Mouse (Mus musculus): ENCODE results near the gene Gm13287. TPM values are rescaled to one million over a fixed set of nuclear protein-coding genes. Genes with fewer than 3 reads are reported as not detected.

Gm13287 gene
- polyA plus RNA-seq, 1 experiment from 2014 or later = not detected

Other genes with a start within 250 kb of the Gm13287 start
- gene Ifna15, start 245.0 kb upstream of the Gm13287 start, polyA plus RNA-seq (2015; fragmentation: Nextera tagmentation; extraction: Ambion mirVana) = not detected in 2 replicates
- gene Ifna14, start 231.5 kb upstream of the Gm13287 start, polyA plus RNA-seq (2015; fragmentation: Nextera tagmentation; extraction: Ambion mirVana) = not detected in 2 replicates
- not detected in 2 replicates for gene Ifna9, start 210.9 kb upstream of the Gm13287 start, polyA plus RNA-seq (2015; fragmentation: Nextera tagmentation; extraction: Ambion mirVana)
- not detected in 2 replicates for gene Ifna12, start 199.9 kb upstream of the Gm13287 start, polyA plus RNA-seq (2015; fragmentation: Nextera tagmentation; extraction: Ambion mirVana)
- gene C87499, start 168.8 kb upstream of the Gm13287 start, polyA plus RNA-seq (2015; fragmentation: Nextera tagmentation; extraction: Ambion mirVana) = not detected in 2 replicates
- gene Ifna13, start 158.8 kb upstream of the Gm13287 start, polyA plus RNA-seq (2015; fragmentation: Nextera tagmentation; extraction: Ambion mirVana) = not detected in 2 replicates
- gene Ifna16, start 126.3 kb upstream of the Gm13287 start, polyA plus RNA-seq (2015; fragmentation: Nextera tagmentation; extraction: Ambion mirVana) = not detected in 2 replicates
- not detected in 2 replicates for gene Ifna2, start 119.3 kb upstream of the Gm13287 start, polyA plus RNA-seq (2015; fragmentation: Nextera tagmentation; extraction: Ambion mirVana)
- gene Ifnab, start 111.9 kb upstream of the Gm13287 start, polyA plus RNA-seq (2015; fragmentation: Nextera tagmentation; extraction: Ambion mirVana) = not detected in 2 replicates
- 1.2 and 1.4 TPM in 2 replicates for gene Gm26566, start 81.4 kb upstream of the Gm13287 start, polyA plus RNA-seq (2015; fragmentation: Nextera tagmentation; extraction: Ambion mirVana)
- gene Klhl9, start 80.8 kb upstream of the Gm13287 start, polyA plus RNA-seq (2015; fragmentation: Nextera tagmentation; extraction: Ambion mirVana) = 122 and 135 TPM in 2 replicates
- gene Gm13271, start 48.4 kb upstream of the Gm13287 start, polyA plus RNA-seq (2015; fragmentation: Nextera tagmentation; extraction: Ambion mirVana) = not detected in 2 replicates
- 0.16 TPM in 1 of 2 replicates, not detected in the other for gene Gm13283, start 43.1 kb upstream of the Gm13287 start, polyA plus RNA-seq (2015; fragmentation: Nextera tagmentation; extraction: Ambion mirVana)
- 0.46 TPM in 1 of 2 replicates, not detected in the other for gene Gm13290, start 29.4 kb upstream of the Gm13287 start, polyA plus RNA-seq (2015; fragmentation: Nextera tagmentation; extraction: Ambion mirVana)
- not detected in 2 replicates for gene Gm13289, start 26.3 kb upstream of the Gm13287 start, polyA plus RNA-seq (2015; fragmentation: Nextera tagmentation; extraction: Ambion mirVana)
- gene Gm13272, start 23.4 kb upstream of the Gm13287 start, polyA plus RNA-seq (2015; fragmentation: Nextera tagmentation; extraction: Ambion mirVana) = not detected in 2 replicates
- gene Ifnz, start 21.1 kb upstream of the Gm13287 start, polyA plus RNA-seq (2015; fragmentation: Nextera tagmentation; extraction: Ambion mirVana) = not detected in 2 replicates
- not detected in 2 replicates for gene Gm13276, start 17.5 kb upstream of the Gm13287 start, polyA plus RNA-seq (2015; fragmentation: Nextera tagmentation; extraction: Ambion mirVana)
- gene Gm13277, start 14.6 kb upstream of the Gm13287 start, polyA plus RNA-seq (2015; fragmentation: Nextera tagmentation; extraction: Ambion mirVana) = not detected in 2 replicates
- not detected in 2 replicates for gene Gm13278, start 11.7 kb upstream of the Gm13287 start, polyA plus RNA-seq (2015; fragmentation: Nextera tagmentation; extraction: Ambion mirVana)
- not detected in 2 replicates for gene Gm13275, start 8.8 kb upstream of the Gm13287 start, polyA plus RNA-seq (2015; fragmentation: Nextera tagmentation; extraction: Ambion mirVana)
- gene Gm13279, start 5.9 kb upstream of the Gm13287 start, polyA plus RNA-seq (2015; fragmentation: Nextera tagmentation; extraction: Ambion mirVana) = not detected in 2 replicates
- not detected in 2 replicates for gene Gm13285, start 3.6 kb upstream of the Gm13287 start, polyA plus RNA-seq (2015; fragmentation: Nextera tagmentation; extraction: Ambion mirVana)
- gene Gm13288, start 2.3 kb downstream of the Gm13287 start, polyA plus RNA-seq (2015; fragmentation: Nextera tagmentation; extraction: Ambion mirVana) = not detected in 2 replicates
- gene Ifna7, start 13.0 kb downstream of the Gm13287 start, polyA plus RNA-seq (2015; fragmentation: Nextera tagmentation; extraction: Ambion mirVana) = not detected in 2 replicates
- gene Ifna11, start 16.7 kb downstream of the Gm13287 start, polyA plus RNA-seq (2015; fragmentation: Nextera tagmentation; extraction: Ambion mirVana) = not detected in 2 replicates
- gene Ifna6, start 24.2 kb downstream of the Gm13287 start, polyA plus RNA-seq (2015; fragmentation: Nextera tagmentation; extraction: Ambion mirVana) = not detected in 2 replicates
- gene Ifna5, start 32.3 kb downstream of the Gm13287 start, polyA plus RNA-seq (2015; fragmentation: Nextera tagmentation; extraction: Ambion mirVana) = not detected in 2 replicates
- not detected in 2 replicates for gene Ifna4, start 38.6 kb downstream of the Gm13287 start, polyA plus RNA-seq (2015; fragmentation: Nextera tagmentation; extraction: Ambion mirVana)
- gene Ifna1, start 46.8 kb downstream of the Gm13287 start, polyA plus RNA-seq (2015; fragmentation: Nextera tagmentation; extraction: Ambion mirVana) = not detected in 2 replicates
- gene Ifne, start 76.9 kb downstream of the Gm13287 start, polyA plus RNA-seq (2015; fragmentation: Nextera tagmentation; extraction: Ambion mirVana) = not detected in 2 replicates

All from forebrain, embryonic 16.5 days (tissue).